Mouse (Mus musculus): ENCODE measurements around the gene Mphosph8. TPM values are rescaled to one million over a fixed set of nuclear protein-coding genes. Genes with fewer than 3 reads are reported as not detected.

The Mphosph8 gene
- 10 to 100 TPM; 22.0 to 25.1 TPM for total RNA-seq (2021)
- long read RNA-seq, experiment 1, partial matches to known transcripts, result 22 of 27 reads
- long read RNA-seq, experiment 1, other reads (novel, unspliced or antisense), result 3 of 27 reads
- long read RNA-seq, experiment 2, transcript Mphosph8-201 (14 exons, 2,939 nt), result major isoform, 7 of 11 reads
- long read RNA-seq, experiment 2, partial matches to known transcripts, result 4 of 11 reads
- long read RNA-seq, experiment 2, other reads (novel, unspliced or antisense), result 0 of 11 reads

- peak; percentile 99 for DNase-seq
Measured at GRCm38 (mm10) chr14:56667969-56668802, at the start of gene Mphosph8. TSS of gene Mphosph8 (plus strand) at chr14:56668248.

- DNase-seq, result peak; percentile 22
Measured at GRCm38 (mm10) chr14:56620425-56620824, 47.6 kb upstream of the Mphosph8 start.

DNA sequence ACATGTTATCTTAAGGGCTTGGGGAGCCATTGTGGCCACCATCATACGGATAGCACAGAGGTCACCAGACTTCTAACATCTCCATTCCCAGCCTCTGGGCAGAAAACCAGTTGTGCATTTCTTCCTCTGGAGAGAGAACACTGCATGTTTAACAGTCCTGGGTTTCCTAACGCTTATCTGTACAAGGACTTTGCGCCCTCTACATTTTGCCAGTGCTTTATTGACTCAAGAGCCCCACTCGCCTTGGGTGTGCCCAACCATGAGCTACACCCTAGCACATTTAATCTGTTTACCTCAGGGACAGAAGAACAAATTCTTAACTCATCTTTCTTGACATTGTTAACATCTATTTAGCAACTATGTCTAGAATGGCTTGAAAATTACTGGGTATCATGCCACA, 41.8 kb upstream of the Mphosph8 start:
- DNase-seq, result no peak

GRCm38 (mm10) chr14:56628336-56628735, 39.7 kb upstream of the Mphosph8 start:
- DNase-seq, result no peak

DNA sequence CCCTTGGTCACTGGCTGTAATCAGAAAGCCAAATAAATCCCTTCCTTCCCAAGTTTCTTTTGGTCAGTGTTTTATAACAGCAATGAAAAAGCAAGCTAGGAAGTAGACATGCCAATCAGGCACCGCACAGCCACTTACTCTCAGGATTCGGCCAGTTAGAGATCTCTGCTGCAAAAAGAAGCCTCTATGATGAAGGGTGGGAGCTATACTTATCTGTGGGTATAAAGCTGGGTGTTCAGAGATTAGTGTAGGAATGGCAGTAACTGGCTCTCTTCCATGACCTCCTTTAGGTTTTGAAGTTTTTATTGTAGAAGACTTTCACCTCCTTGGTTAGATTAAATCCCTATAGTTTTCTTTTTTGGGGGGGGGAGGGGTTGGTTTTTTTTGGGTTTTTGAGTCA, 36.9 kb upstream of the Mphosph8 start:
- no peak for DNase-seq

GRCm38 (mm10) chr14:56647206-56647605, 20.8 kb upstream of the Mphosph8 start:
- DNase-seq, result no peak

GRCm38 (mm10) chr14:56649448-56649847, 18.6 kb upstream of the Mphosph8 start:
- DNase-seq, result no peak

DNA sequence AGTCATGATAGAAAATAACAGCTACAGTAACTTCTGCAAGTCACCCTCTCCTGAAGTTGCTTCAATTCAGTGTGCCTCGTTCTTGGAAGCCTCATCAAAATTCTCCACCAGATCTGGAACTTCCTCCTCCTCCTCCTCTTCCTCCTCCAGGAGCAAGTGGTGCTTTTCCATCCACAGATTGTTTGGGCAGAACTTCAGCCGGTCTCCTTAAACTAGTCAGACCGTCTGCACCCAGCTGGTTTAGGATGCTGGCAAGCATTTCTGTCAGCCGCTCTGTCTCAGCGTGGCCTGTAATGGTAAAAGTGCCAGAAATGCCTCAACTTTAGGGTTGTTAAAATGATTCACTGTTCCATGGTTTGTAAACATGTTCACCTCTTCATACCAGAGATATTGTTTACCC, 2.4 kb upstream of the Mphosph8 start:
- no peak for DNase-seq

GRCm38 (mm10) chr14:56666909-56667308, 1.1 kb upstream of the Mphosph8 start:
- DNase-seq, result no peak

- DNase-seq, result no peak
Measured at GRCm38 (mm10) chr14:56669046-56669620, 1.1 kb downstream of the Mphosph8 start.

DNA sequence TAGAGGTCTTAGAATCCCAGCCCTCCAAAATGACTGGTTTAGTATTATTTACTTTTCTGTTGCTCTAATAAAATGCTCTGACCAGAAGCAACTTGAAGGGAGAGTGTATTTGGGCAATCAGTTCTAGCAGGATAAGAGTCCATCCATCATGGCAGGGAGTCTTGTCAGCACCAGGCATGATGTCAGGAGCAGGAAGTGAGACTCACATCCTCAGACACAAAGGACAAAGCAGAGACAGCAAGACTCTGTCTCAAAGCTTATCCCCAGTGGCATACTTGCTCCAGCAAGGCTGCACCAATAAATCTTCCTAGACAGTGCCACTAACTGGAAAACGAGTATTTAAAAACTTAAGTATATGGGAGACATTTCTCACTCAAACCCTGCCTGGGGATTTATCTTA, 17.4 kb downstream of the Mphosph8 start:
- no peak for DNase-seq

- no peak for DNase-seq
Measured at GRCm38 (mm10) chr14:56689116-56689515, 21.1 kb downstream of the Mphosph8 start.

DNA sequence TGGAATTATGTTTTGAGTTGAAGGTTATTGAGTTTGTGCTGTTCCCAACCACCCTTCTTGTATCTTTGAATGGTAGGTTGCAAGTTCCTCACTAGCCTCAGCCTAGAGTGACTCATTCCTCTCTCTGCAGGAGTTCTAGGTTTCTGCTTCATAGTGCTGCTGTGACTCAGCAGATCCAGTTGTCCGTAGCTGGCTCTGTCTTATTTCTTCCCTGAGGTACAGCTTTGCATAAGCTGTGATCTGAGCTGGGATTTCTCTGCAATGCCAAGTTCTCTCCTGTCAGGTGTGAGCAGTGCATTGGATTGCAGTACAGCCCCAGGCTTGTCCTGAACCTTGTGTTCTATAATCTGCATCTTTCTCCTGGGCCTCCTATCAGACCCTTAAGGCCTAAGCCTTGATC, 21.7 kb downstream of the Mphosph8 start:
- no peak for DNase-seq

DNA sequence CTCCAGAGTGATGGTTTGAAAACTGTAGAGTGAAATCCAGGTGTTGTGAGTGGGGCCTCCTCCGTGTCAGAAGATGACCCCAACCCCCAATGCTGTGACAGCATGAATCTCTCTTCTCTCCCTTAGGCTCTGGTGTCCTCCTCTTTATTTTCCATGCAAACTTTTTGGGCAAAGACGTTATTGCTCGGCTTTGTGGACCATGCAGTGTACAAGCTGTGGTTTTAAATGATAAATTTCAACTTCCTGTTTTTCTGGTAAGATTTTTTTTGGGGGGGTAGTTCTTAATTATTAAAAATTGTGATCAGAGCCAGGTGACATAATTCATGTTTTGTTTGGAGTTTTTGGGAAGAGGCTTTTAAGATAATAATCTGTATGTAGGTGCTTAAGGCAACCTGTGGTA, 27.4 kb downstream of the Mphosph8 start:
- no peak for DNase-seq

DNA sequence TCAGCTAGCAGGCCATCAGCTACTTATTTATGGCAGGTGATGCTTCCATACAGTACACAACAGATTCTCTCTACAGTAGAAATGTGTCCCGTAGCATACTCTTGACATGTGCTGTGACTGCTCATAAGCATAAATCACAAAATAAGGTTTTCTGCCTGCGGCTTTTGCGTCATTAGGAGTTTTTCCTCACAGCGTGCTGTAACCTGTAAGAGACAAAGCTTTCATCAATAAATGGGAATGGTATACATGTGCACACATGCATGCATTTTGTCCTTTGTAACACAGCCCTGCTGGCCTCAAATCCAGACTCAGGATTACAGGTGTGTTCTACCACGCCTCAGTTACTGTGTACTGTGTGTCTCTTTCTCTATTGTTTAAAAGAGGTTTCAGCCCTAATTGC, 29.8 kb downstream of the Mphosph8 start:
- DNase-seq, result no peak

DNA sequence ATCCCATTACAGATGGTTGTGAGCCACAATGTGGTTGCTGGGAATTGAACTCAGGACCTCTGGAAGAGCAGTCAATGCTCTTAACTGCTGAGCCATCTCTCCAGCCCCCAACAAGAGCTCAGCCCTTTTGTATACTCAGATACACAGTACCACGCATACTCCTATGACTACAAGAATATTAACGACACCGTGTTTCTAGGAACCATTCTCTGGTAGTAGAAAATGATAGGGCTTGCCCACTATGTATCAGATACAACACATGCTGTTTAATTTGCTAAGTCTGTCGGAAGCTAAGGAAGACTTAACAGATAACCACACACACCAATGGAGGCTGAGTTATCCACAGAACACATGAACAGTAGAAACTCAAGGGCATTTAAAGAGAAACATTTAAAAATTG, 34.6 kb downstream of the Mphosph8 start:
- no peak for DNase-seq

DNA sequence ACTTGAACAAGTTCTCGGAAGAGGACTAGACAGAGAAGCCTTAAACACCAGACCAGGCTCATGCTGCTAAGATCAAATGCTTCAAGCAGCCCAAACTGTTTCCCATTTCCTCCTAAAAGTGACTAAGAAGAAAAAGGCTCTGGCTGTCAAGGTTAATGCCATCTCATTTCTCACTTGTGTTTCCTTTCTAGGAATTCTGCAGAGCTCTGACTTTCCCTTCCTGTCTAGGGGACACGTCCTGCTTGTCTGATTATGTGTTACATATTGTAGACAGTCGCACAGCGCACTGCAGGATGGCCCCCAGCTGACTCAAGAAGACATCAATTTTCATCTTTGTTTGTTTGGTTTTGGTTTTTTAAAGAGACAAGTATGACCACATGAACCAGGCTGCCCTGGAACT, 37.6 kb downstream of the Mphosph8 start:
- no peak for DNase-seq

DNA sequence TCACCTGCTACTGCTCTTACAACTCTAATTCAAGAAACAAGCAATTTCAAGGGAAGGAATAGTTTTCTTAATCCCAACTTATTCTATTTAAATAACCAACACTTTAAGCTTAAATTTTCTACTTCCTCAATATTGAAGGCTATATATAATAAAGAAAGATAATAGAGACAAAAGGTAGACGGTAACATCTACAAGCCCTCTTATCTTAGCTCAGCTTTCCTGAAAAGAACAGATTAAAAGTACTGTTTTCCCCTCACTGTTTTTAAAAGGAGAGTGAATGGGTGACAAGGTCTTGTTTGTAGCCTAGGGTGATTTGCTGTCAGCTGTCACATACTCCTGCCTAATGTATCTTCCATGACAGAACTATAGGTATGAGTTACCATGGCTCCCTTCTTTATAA, 58.4 kb downstream of the Mphosph8 start:
- DNase-seq, result no peak

DNA sequence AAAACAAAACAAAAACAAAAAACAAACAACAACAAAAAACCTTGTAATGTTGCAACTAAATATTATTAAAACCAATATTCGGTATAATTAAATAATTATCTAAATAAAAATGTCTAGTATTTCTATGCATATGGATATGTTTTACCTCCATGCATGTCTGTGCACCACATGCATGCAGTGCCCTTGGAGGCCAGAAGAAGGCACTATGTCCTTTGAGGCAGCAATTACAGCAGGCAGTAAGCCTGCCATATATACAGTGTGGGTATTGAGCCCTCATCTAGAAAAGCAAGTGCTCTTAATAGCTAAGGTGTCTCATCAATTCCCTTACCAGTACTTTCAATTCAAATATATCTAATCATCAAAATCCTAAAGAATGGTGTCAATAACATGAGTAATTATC, 72.1 kb downstream of the Mphosph8 start:
- DNase-seq, result no peak
